Mouse (Mus musculus) CH12.LX (cell line): ENCODE data around the gene Qk. TPM values are rescaled to one million over a fixed set of nuclear protein-coding genes. Genes with fewer than 3 reads are reported as not detected.

ENCODE experiments used
- DNase-seq: peaks from one replicate; pipeline ENCODE4 v3.0.0-alpha.2; 2013; ENCODE audit errors: extremely low read depth
- H3K27ac ChIP-seq: 2 replicates; pipeline ENCODE4 v1.5.1; 2012; ENCODE audit warnings: low read depth, mild to moderate bottlenecking, control low read depth, moderate library complexity; ENCODE audit not compliant: insufficient read depth
- H3K27me3 ChIP-seq: replicated peaks from 2 replicates; pipeline ENCODE3; 2012; ENCODE audit warnings: inconsistent platforms
- H3K36me3 ChIP-seq, 2 experiments: replicated peaks in 1 of 2; 2 replicates each; pipeline versions ENCODE3 to v1.6.1; 2012; ENCODE audit warnings: inconsistent platforms in 1 of 2, low read length in 1 of 2, mild to moderate bottlenecking in 1 of 2, mixed read lengths in 1 of 2, moderate library complexity in 1 of 2; ENCODE audit not compliant: control insufficient read depth in 1 of 2, insufficient read depth in 1 of 2
- H3K4me1 ChIP-seq, 2 experiments: 2 replicates each; pipeline ENCODE4 v1.6.1; 2012; ENCODE audit warnings: inconsistent platforms in 1 of 2, moderate library complexity in 1 of 2; ENCODE audit not compliant: insufficient read depth in 2 of 2, control insufficient read depth in 1 of 2
- H3K4me2 ChIP-seq: 2 replicates; pipeline ENCODE4 v1.6.1; 2012; ENCODE audit warnings: low read depth, mild to moderate bottlenecking, control low read depth; ENCODE audit not compliant: poor library complexity, insufficient read depth, severe bottlenecking
- H3K4me3 ChIP-seq, 3 experiments: fragments of 150-350 bp in 1 of 3; sonication (generic) in 1 of 3; replicated peaks in 1 of 3; 2 replicates each; pipeline versions ENCODE3 to v1.5.1; 2011 to 2012; ENCODE audit warnings: low read depth in 2 of 3, low read length in 2 of 3, mild to moderate bottlenecking in 2 of 3, moderate library complexity in 2 of 3, control low read depth in 1 of 3, improper control_type of control experiment in 1 of 3, inconsistent platforms in 1 of 3, mixed read lengths in 1 of 3; ENCODE audit not compliant: poor library complexity in 1 of 3
- H3K79me2 ChIP-seq: replicated peaks from 2 replicates; pipeline ENCODE4 v1.6.1; 2012; ENCODE audit warnings: mild to moderate bottlenecking, moderate library complexity; ENCODE audit not compliant: control insufficient read depth, poor library complexity, insufficient read depth, severe bottlenecking; ENCODE audit errors: extremely low read depth
- H3K9ac ChIP-seq: 2 replicates; pipeline ENCODE4 v1.6.1; 2012; ENCODE audit warnings: low read depth, mild to moderate bottlenecking, control low read depth, moderate library complexity; ENCODE audit not compliant: insufficient read depth
- H3K9me3 ChIP-seq: replicated peaks from 2 replicates; pipeline ENCODE3; 2012; ENCODE audit warnings: low read length, inconsistent platforms, mixed read lengths
- BHLHE40 ChIP-seq: IDR thresholded peaks from 2 replicates; pipeline ENCODE4 v1.6.1; 2011; ENCODE audit warnings: mild to moderate bottlenecking, low read depth, low read length, improper control_type of control experiment
- CHD1 ChIP-seq: IDR thresholded peaks from 2 replicates; pipeline ENCODE4 v1.6.1; 2012; ENCODE audit warnings: low read depth, low read length, improper control_type of control experiment, inconsistent platforms
- CHD2 ChIP-seq: IDR thresholded peaks from 2 replicates; pipeline ENCODE4 v1.6.1; 2011; ENCODE audit warnings: low read length, improper control_type of control experiment
- CTCF ChIP-seq, 2 experiments: IDR thresholded peaks in 1 of 2; conservative IDR thresholded peaks in 1 of 2; 2 replicates each; pipeline ENCODE4 v1.5.1; 2011 to 2012; ENCODE audit warnings: low read depth in 2 of 2, low read length in 2 of 2, improper control_type of control experiment in 1 of 2, inconsistent platforms in 1 of 2, mild to moderate bottlenecking in 1 of 2, moderate library complexity in 1 of 2
- E2F4 ChIP-seq: IDR thresholded peaks from 2 replicates; pipeline ENCODE4 v1.6.1; 2011; ENCODE audit warnings: low read depth, low read length, improper control_type of control experiment; ENCODE audit not compliant: insufficient replicate concordance
- ETS1 ChIP-seq: conservative IDR thresholded peaks from 2 replicates; pipeline ENCODE4 v1.6.1; 2012; ENCODE audit warnings: low read depth, mild to moderate bottlenecking, inconsistent platforms, low read length, improper control_type of control experiment, moderate library complexity
- GABPA ChIP-seq: IDR thresholded peaks from 2 replicates; pipeline ENCODE4 v1.6.1; 2012; ENCODE audit warnings: low read depth, low read length, improper control_type of control experiment, inconsistent platforms; ENCODE audit not compliant: insufficient replicate concordance
- HCFC1 ChIP-seq: IDR thresholded peaks from 2 replicates; pipeline ENCODE4 v1.6.1; 2012; ENCODE audit warnings: low read depth, mild to moderate bottlenecking, inconsistent platforms, low read length, improper control_type of control experiment
- IRF4 ChIP-seq: IDR thresholded peaks from 2 replicates; pipeline ENCODE4 v1.6.1; 2014; ENCODE audit warnings: low read depth, mild to moderate bottlenecking, inconsistent platforms, low read length, improper control_type of control experiment
- JUN ChIP-seq: IDR thresholded peaks from 2 replicates; pipeline ENCODE4 v1.6.1; 2011; ENCODE audit warnings: low read depth, mild to moderate bottlenecking, low read length, improper control_type of control experiment, moderate library complexity; ENCODE audit not compliant: insufficient read depth
- MAFK ChIP-seq: IDR thresholded peaks from 2 replicates; pipeline ENCODE4 v1.6.1; 2011; ENCODE audit warnings: low read length, improper control_type of control experiment; ENCODE audit not compliant: insufficient replicate concordance
- MAX ChIP-seq: IDR thresholded peaks from 2 replicates; pipeline ENCODE4 v1.6.1; 2011; ENCODE audit warnings: low read length, improper control_type of control experiment
- MXI1 ChIP-seq: IDR thresholded peaks from 2 replicates; pipeline ENCODE4 v1.6.1; 2011; ENCODE audit warnings: mild to moderate bottlenecking, low read depth, low read length, improper control_type of control experiment
- NELFE ChIP-seq: IDR thresholded peaks from 2 replicates; pipeline ENCODE4 v1.6.1; 2011; ENCODE audit warnings: low read depth, low read length, improper control_type of control experiment
- NRF1 ChIP-seq: IDR thresholded peaks from 2 replicates; pipeline ENCODE4 v1.6.1; 2014; ENCODE audit warnings: low read depth, mild to moderate bottlenecking, inconsistent platforms, low read length, improper control_type of control experiment, moderate library complexity
- SMC3 ChIP-seq: IDR thresholded peaks from 2 replicates; pipeline ENCODE4 v1.6.1; 2011; ENCODE audit warnings: low read depth, low read length, improper control_type of control experiment
- TBP ChIP-seq: conservative IDR thresholded peaks from 2 replicates; pipeline ENCODE4 v1.6.1; 2011; ENCODE audit warnings: low read depth, low read length, improper control_type of control experiment
- ZC3H11A ChIP-seq: IDR thresholded peaks from 2 replicates; pipeline ENCODE4 v1.6.1; 2012; ENCODE audit warnings: low read depth, mild to moderate bottlenecking, inconsistent platforms, low read length, improper control_type of control experiment
- ZMIZ1 ChIP-seq: IDR thresholded peaks from 2 replicates; pipeline ENCODE4 v1.6.1; 2012; ENCODE audit warnings: low read depth, mild to moderate bottlenecking, inconsistent platforms, low read length, improper control_type of control experiment
- ZNF384 ChIP-seq: IDR thresholded peaks from 2 replicates; pipeline ENCODE4 v1.6.1; 2012; ENCODE audit warnings: low read depth, low read length, improper control_type of control experiment, inconsistent platforms
- dilution Hi-C: fragments of 300-500 bp; cut with MboI; formaldehyde crosslinking; loops from 2 replicates; pipeline ENCODE4 v1.14.3; 2020; ENCODE audit warnings: low sequenced_read_pairs; ENCODE audit not compliant: extremely low pct_unique_long_range_greater_than_20kb, extremely low pct_ligation_motif_present
- in situ Hi-C: fragments of 300-500 bp; cut with MboI; formaldehyde crosslinking; loops from 3 replicates; pipeline ENCODE4 v1.14.3; 2019; ENCODE audit warnings: low sequenced_read_pairs, low pct_ligation_motif_present, low pct_unique_long_range_greater_than_20kb, mixed read lengths
- polyA plus RNA-seq: library from polyadenylated mRNA; unstranded; fragments of >175 nt; gene quantifications from 2 replicates; pipeline ENCODE4 v1.2.1, GENCODE M21; 2012; ENCODE audit warnings: low read depth; ENCODE audit not compliant: insufficient read length
- total RNA-seq, 2 experiments: library from RNA; depleted of rRNA; stranded (reverse); fragments of 300-350 nt in 1 of 2; fragments of >200 nt in 1 of 2; gene quantifications; 2 replicates each; pipeline ENCODE4 v1.2.3; 2012 to 2014

Gene Qk
- total and polyA plus RNA-seq, 3 experiments: 22.2 to 51.4 (median 29.3) TPM

GRCm38 (mm10) chr17:10299396-10299795, 20.3 kb downstream of the Qk start:
- Histone ChIP-seq H3K27ac (no peak overlapping the region), H3K4me1 (peaks cover 0 to 20% of the 10 kb centered on the region in 2 experiments; a peak in 2 of 4 replicates), H3K36me3 (no peaks in the 10 kb centered on the region), H3K4me3 (no peak overlapping the region), H3K4me2 (no peak overlapping the region), H3K79me2 (peaks cover 16% of the 10 kb centered on the region), H3K9ac (no peak overlapping the region), H3K9me3 (no peaks in the 10 kb centered on the region), H3K27me3 (no peaks in the 10 kb centered on the region)
- dilution Hi-C loops: no loop called here
- TF ChIP-seq CTCF (conservative IDR thresholded peaks at IDR 0.05 in 1 of 2, IDR thresholded peaks at IDR 0.05 in 1 of 2; ENCODE audit: low read depth in 2 of 2, low read length in 2 of 2) (no peak), MXI1 (no peak), NELFE (no peak), CHD1 (no peak)
- DNase-seq: no peak
- in situ Hi-C loops: no loop called here

- Histone ChIP-seq H3K36me3 (no peaks in the 10 kb centered on the region), H3K27me3 (no peaks in the 10 kb centered on the region), H3K27ac (no peak overlapping the region), H3K4me2 (no peak overlapping the region), H3K9me3 (no peaks in the 10 kb centered on the region), H3K9ac (no peak overlapping the region), H3K4me1 (peaks cover 0 to 20% of the 10 kb centered on the region in 2 experiments; a peak in 2 of 4 replicates), H3K4me3 (no peak overlapping the region), H3K79me2 (peaks cover 14% of the 10 kb centered on the region)
- no peak for DNase-seq
- in situ Hi-C loops (no loop called here), dilution Hi-C loops (no loop called here)
- TF ChIP-seq CHD2 (no peak), HCFC1 (no peak), TBP (no peak), E2F4 (no peak), SMC3 (no peak), NRF1 (no peak), IRF4 (no peak), JUN (no peak), ETS1 (no peak), ZMIZ1 (no peak), ZNF384 (no peak), ZC3H11A (no peak), GABPA (no peak), CHD1 (no peak), MAX (no peak), MAFK (no peak), BHLHE40 (no peak)
- TF ChIP-seq, all 38 proteins: peak for 0
These were observed 27.1 kb downstream of the Qk start for GRCm38 (mm10) chr17:10292520-10292919.
